Mouse (Mus musculus) embryonic facial prominence, embryonic 14.5 days (tissue): ENCODE results near the gene Srrm1. TPM values are rescaled to one million over a fixed set of nuclear protein-coding genes. Genes with fewer than 3 reads are reported as not detected.
A peak's percentile ranks its signal among the peaks of the same experiment; 100 is the strongest.
"Not testable (repeated sequence)": the region's sequence is repeated elsewhere in the genome, so short reads cannot be mapped to it uniquely, and the experiment has no call there.

ENCODE experiments used
- ATAC-seq: fragments of 200-750 bp; cut with Nextera tagmentation; 2 replicates; pipeline ENCODE4 v1.8.0; 2017; ENCODE audit warnings: low read depth, moderate number of reproducible peaks, moderate TSS enrichment
- DNase-seq: peaks from one replicate; pipeline ENCODE4 v3.0.0-alpha.2; 2015; ENCODE audit warnings: low spot score
- H3K27ac ChIP-seq: fragments of 300-500 bp; sonication (generic); replicated peaks from 2 replicates; pipeline ENCODE4 v1.5.1; 2014; ENCODE audit warnings: low read depth, mild to moderate bottlenecking, low read length, moderate library complexity
- H3K27me3 ChIP-seq: fragments of 300-500 bp; sonication (generic); replicated peaks from 2 replicates; pipeline ENCODE4 v1.6.1; 2014; ENCODE audit warnings: low read length; ENCODE audit not compliant: control insufficient read depth, insufficient read depth
- H3K36me3 ChIP-seq: fragments of 300-500 bp; sonication (generic); 2 replicates; pipeline ENCODE4 v1.6.1; 2014; ENCODE audit warnings: low read length, mixed read lengths; ENCODE audit not compliant: control insufficient read depth, insufficient read depth
- H3K4me1 ChIP-seq: fragments of 300-500 bp; sonication (generic); 2 replicates; pipeline ENCODE4 v1.6.1; 2014; ENCODE audit warnings: antibody characterized with exemption, low read length; ENCODE audit not compliant: control insufficient read depth, insufficient read depth
- H3K4me2 ChIP-seq: fragments of 300-500 bp; sonication (generic); 2 replicates; pipeline ENCODE4 v1.6.1; 2014; ENCODE audit warnings: low read depth, mild to moderate bottlenecking, low read length, moderate library complexity, mixed read lengths
- H3K4me3 ChIP-seq: fragments of 300-500 bp; sonication (generic); 2 replicates; pipeline ENCODE4 v1.5.1; 2014; ENCODE audit warnings: low read depth, mild to moderate bottlenecking, low read length
- H3K9ac ChIP-seq: fragments of 300-500 bp; sonication (generic); 2 replicates; pipeline ENCODE4 v1.6.1; 2014; ENCODE audit warnings: low read depth, mild to moderate bottlenecking, low read length, moderate library complexity, mixed read lengths
- H3K9me3 ChIP-seq: fragments of 300-500 bp; sonication (generic); 2 replicates; pipeline ENCODE4 v1.6.1; 2016; ENCODE audit warnings: low read length; ENCODE audit not compliant: control insufficient read depth
- WGBS: fragments of 180-500 bp; shearing (Covaris S2); extraction: QIAGEN DNeasy Blood & Tissue Kit; methylation state at CpG from one replicate; pipeline ENCODE4 v1.1.7; 2014; 5-methylcytosine and 5-hydroxymethylcytosine counted together
- polyA plus RNA-seq: library from polyadenylated mRNA; unstranded; fragments of >200 nt; fragmentation: Nextera tagmentation; extraction: Ambion mirVana; gene quantifications from 2 replicates; pipeline ENCODE4 v1.2.1, GENCODE M21; 2014

Srrm1 gene
- polyA plus RNA-seq, 1 experiment from 2014 or later = 163 TPM

- Histone ChIP-seq H3K4me2 (no peak overlapping the region), H3K27me3 (no peaks in the 10 kb centered on the region), H3K36me3 (no peaks in the 10 kb centered on the region), H3K27ac (no peak overlapping the region), H3K9ac (no peak overlapping the region), H3K4me3 (no peak overlapping the region), H3K9me3 (no peaks in the 10 kb centered on the region), H3K4me1 (0 out of 2 replicates have a peak, but pooled peaks cover 8% of the 10 kb centered on the region)
- 76% methylated on average over 4 of the region's 4 CpGs for WGBS
- no peak for DNase-seq
- no peak for ATAC-seq
Measured at GRCm38 (mm10) chr4:135283417-135283816, 69.7 kb downstream of the Srrm1 start.

DNA sequence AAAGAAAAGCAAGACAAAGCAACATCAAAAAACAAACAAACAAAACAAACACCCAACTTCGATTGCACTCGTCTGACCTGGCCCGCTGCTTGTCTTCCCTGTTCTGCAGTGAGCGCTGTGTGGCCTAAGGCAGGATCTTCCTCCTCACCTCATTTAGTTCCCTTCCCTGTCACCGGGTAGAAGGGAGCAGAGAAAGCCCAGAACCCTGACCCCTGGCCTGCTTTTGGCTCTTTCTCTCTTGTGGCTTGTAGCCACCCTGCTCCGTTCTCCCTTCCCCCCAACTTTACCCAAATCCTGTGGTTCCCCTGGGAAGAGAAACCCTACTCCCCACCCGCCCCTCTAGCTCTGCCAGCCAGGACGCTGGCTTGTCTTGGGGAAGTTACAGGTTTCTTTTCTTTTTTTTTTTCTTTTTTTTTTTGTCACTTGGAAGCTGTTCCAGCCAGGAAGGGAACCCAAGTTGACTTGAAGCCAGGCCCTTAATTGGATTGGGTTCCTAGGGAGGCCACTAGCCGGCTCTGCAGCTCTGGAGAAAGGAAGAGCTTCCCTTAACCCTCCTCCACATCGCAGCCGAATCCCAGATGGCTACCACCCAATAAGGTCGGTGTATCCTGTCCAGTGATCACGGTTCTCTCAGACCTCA, 70.3 kb downstream of the Srrm1 start:
- Histone ChIP-seq H3K4me3 (no peak overlapping the region), H3K36me3 (no peaks in the 10 kb centered on the region), H3K9ac (no peak overlapping the region), H3K27me3 (no peaks in the 10 kb centered on the region), H3K4me1 (0 out of 2 replicates have a peak, but pooled peaks cover 8% of the 10 kb centered on the region), H3K4me2 (no peak overlapping the region), H3K9me3 (no peaks in the 10 kb centered on the region), H3K27ac (no peak overlapping the region)
- ATAC-seq (no peak), DNase-seq (no peak)
- WGBS = 53% methylated on average over 13 of the region's 13 CpGs

- not testable (repeated sequence) for ATAC-seq, H3K9ac ChIP-seq, H3K4me2 ChIP-seq, H3K4me3 ChIP-seq, H3K9me3 ChIP-seq, H3K27ac ChIP-seq, H3K36me3 ChIP-seq, H3K27me3 ChIP-seq, H3K4me1 ChIP-seq, DNase-seq
- WGBS = 69% methylated on average over 2 of the region's 2 CpGs
Measured at GRCm38 (mm10) chr4:135280016-135280415, 73.1 kb downstream of the Srrm1 start.

GRCm38 (mm10) chr4:135276681-135277379, 76.3 kb downstream of the Srrm1 start:
- H3K4me3 ChIP-seq = no peak overlapping the region
- no peaks in the 10 kb centered on the region for H3K27me3 ChIP-seq
- H3K4me1 ChIP-seq = 0 out of 2 replicates have a peak, but pooled peaks cover 5% of the 10 kb centered on the region
- H3K9me3 ChIP-seq = no peaks in the 10 kb centered on the region
- 63% methylated on average over 4 of the region's 4 CpGs for WGBS
- no peaks in the 10 kb centered on the region for H3K36me3 ChIP-seq
- DNase-seq (no peak), ATAC-seq (no peak)
- H3K27ac ChIP-seq = no peak overlapping the region
- H3K9ac ChIP-seq = no peak overlapping the region
- H3K4me2 ChIP-seq = no peak overlapping the region

DNA sequence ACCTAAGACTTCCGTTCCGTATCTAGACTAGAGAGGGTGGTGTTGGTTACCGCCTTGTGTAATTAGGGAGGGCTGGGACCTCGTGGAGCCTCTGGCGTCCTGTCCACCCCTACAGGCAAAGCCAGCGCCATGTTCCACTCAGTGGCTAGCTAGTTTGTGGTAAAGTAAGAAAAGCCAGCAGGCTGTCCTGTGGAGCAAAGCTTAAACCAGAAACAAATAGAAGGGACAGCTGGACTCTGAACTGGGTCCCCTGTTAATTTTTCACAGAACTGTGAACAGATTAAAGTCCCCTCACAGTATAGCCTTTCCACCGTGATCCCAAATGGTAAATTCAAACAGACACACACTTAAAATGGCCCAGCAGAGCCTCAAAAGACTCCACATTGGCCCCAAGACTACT, 78.4 kb downstream of the Srrm1 start:
- Histone ChIP-seq H3K4me3 (no peak overlapping the region), H3K9ac (no peak overlapping the region), H3K36me3 (no peaks in the 10 kb centered on the region), H3K4me1 (peaks cover 18% of the 10 kb centered on the region), H3K27ac (no peak overlapping the region), H3K9me3 (no peaks in the 10 kb centered on the region), H3K27me3 (no peaks in the 10 kb centered on the region), H3K4me2 (no peak overlapping the region)
- 64% methylated on average over 7 of the region's 7 CpGs for WGBS
- ATAC-seq (no peak), DNase-seq (no peak)

DNA sequence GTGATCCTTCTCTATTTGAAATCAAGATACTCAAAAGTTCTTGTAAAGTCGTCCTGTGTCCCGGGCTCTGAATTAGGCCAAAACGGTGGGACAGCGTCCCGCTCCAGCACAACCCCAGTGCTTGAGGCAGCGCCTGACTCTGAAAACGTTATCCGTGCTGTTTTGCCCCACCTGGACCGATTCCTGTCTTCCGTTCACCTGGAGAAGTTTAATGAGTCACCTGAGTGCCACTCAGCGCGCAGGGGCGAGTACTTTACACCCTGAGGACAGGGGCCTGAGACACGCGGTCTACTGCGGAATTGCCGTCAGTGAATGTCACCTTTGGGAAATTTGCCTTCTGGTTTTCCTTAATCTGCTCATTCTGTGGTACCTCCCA, 79.8 kb downstream of the Srrm1 start:
- H3K27ac ChIP-seq = peak overlapping the region; percentile 58
- H3K9ac ChIP-seq = peak overlapping the region; percentile 54
- peak overlapping the region; percentile 94 for H3K4me3 ChIP-seq
- no peaks in the 10 kb centered on the region for H3K36me3 ChIP-seq
- H3K4me1 ChIP-seq = peaks cover 26% of the 10 kb centered on the region
- no peaks in the 10 kb centered on the region for H3K27me3 ChIP-seq
- H3K4me2 ChIP-seq = peak overlapping the region; percentile 75
- WGBS = 4% methylated on average over 17 of the region's 17 CpGs
- ATAC-seq (no peak), DNase-seq (peak; percentile 19)
- H3K9me3 ChIP-seq = no peaks in the 10 kb centered on the region

- ATAC-seq (peak; percentile 99), DNase-seq (peak; percentile 99)
- Histone ChIP-seq H3K9me3 (no peaks in the 10 kb centered on the region), H3K27me3 (no peaks in the 10 kb centered on the region), H3K9ac (peak within 1 kb of the TSS; percentile 93), H3K27ac (peak within 1 kb of the TSS; percentile 96), H3K36me3 (no peaks in the 10 kb centered on the region), H3K4me2 (peak within 1 kb of the TSS; percentile 75), H3K4me3 (peak within 1 kb of the TSS; percentile 94), H3K4me1 (peaks cover 30% of the 10 kb centered on the region)
- WGBS = under 1% methylated on average over 19 of the region's 64 CpGs
Measured at GRCm38 (mm10) chr4:135272640-135273306, 80.3 kb downstream of the Srrm1 start, which contains the start of gene Clic4. Gene Clic4, minus strand, starts transcription at chr4:135272814.

- DNase-seq = peak; percentile 63
- no peaks in the 10 kb centered on the region for H3K36me3 ChIP-seq
- WGBS = under 1% methylated on average over 42 of the region's 67 CpGs
- H3K27me3 ChIP-seq = no peaks in the 10 kb centered on the region
- no peaks in the 10 kb centered on the region for H3K9me3 ChIP-seq
- ATAC-seq = peak; percentile 35
- H3K4me1 ChIP-seq = peaks cover 37% of the 10 kb centered on the region
- H3K4me2 ChIP-seq = peak overlapping the region; percentile 75
- peak overlapping the region; percentile 94 for H3K4me3 ChIP-seq
- peak overlapping the region; percentile 93 for H3K9ac ChIP-seq
- peak overlapping the region; percentile 96 for H3K27ac ChIP-seq
Measured at GRCm38 (mm10) chr4:135271881-135272616, 81.1 kb downstream of the Srrm1 start.
